Mouse (Mus musculus) myocyte (in vitro differentiated cells): ENCODE measurements around the gene Eid3.

Experiments
- E2F4 ChIP-seq: IDR thresholded peaks from one replicate; pipeline ENCODE4 v1.6.1; 2011; ENCODE audit warnings: mild to moderate bottlenecking, control low read depth, moderate library complexity; ENCODE audit not compliant: insufficient read depth
- MAX ChIP-seq: IDR thresholded peaks from one replicate; pipeline ENCODE4 v1.6.1; 2011; ENCODE audit warnings: low read depth, mild to moderate bottlenecking, control low read depth
- MYOG ChIP-seq, 3 experiments: IDR thresholded peaks; one replicate each; pipeline ENCODE4 v1.6.1; 2011; ENCODE audit warnings: control low read depth in 2 of 3, low read depth in 2 of 3, mild to moderate bottlenecking in 2 of 3; ENCODE audit not compliant: insufficient read length in 2 of 3, control insufficient read depth in 1 of 3, insufficient read depth in 1 of 3
- POLR2A ChIP-seq: IDR thresholded peaks from one replicate; pipeline ENCODE4 v1.6.1; 2011; ENCODE audit warnings: low read depth, mild to moderate bottlenecking, control low read depth, moderate library complexity; ENCODE audit not compliant: insufficient read length
- POLR2AphosphoS2 ChIP-seq: IDR thresholded peaks from one replicate; pipeline ENCODE4 v1.6.1; 2011; ENCODE audit warnings: low read depth, control low read depth; ENCODE audit not compliant: insufficient read length
- USF1 ChIP-seq: IDR thresholded peaks from one replicate; pipeline ENCODE4 v1.6.1; 2011; ENCODE audit warnings: low read depth, mild to moderate bottlenecking, control low read depth, moderate library complexity

DNA sequence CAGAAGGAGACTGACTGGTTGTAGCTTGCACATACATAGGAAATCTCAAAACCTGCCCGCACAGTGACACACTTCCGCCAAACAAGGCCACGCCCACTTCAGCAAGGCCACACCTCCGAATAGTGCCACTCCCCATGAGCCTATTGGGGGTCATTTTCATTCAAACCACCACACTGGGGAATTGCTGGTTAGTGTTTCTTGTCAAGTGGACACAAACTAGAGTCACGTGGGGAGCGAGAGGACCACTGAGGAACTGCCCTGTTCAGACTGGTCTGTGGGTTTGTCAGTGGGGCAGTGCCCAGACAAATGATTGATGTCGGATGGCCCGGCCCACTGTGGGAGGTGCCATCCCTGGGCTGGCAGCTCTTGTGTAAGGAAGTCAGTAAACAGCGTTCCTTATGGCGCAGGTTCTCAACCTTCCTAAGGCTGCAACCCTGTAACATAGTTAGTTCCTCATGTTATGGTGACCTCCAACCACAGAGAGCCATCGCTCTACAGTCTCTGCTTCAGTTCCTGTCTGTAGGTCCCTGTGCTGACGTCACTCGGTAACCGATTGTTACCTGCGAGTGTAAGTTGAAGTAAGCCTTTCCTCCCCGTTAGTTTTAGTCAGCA, 33.5 kb downstream of the Eid3 start:
- no peak for TF ChIP-seq POLR2A
- no peak for TF ChIP-seq MAX
- no peak for TF ChIP-seq E2F4
- peak; percentile 11 for TF ChIP-seq POLR2AphosphoS2
- no peak for TF ChIP-seq USF1
- no peak for TF ChIP-seq MYOG (IDR thresholded peaks at IDR 0.05; ENCODE audit: control insufficient read depth in 1 of 3, insufficient read depth in 1 of 3, insufficient read length in 2 of 3, low read depth in 2 of 3)
